Mouse (Mus musculus) left cerebral cortex, postnatal 4 days (tissue): ENCODE results near the gene Syt16. TPM values are rescaled to one million over a fixed set of nuclear protein-coding genes. Genes with fewer than 3 reads are reported as not detected.

Source experiments
- DNase-seq: peaks from one replicate; pipeline ENCODE4 v3.0.0-alpha.2; 2022
- intact Hi-C: fragments of 180-260 bp; cut with DNase I; formaldehyde crosslinking; loops from one replicate; pipeline ENCODE4 v1.15.1; 2025
- total RNA-seq, 2 experiments: library from RNA; stranded (reverse); gene quantifications; 2 replicates each; pipeline ENCODE4 v1.2.3; 2021

Syt16 gene
- total RNA-seq, 2 experiments from 2014 or later: 107 TPM

- intact Hi-C loops: no loop called here
- DNase-seq: peak; percentile 47
Observed at GRCm38 (mm10) chr12:74009448-74009911, 12.0 kb downstream of the Syt16 start.

GRCm38 (mm10) chr12:74013739-74014138 lies 16.3 kb downstream of the Syt16 start:
- DNase-seq: peak; percentile 77
- intact Hi-C loops: loop anchor here (5.0 kb wide), 1 partner anchor 306 kb away; no protein-coding TSS in a partner anchor

GRCm38 (mm10) chr12:74014739-74015270 lies 17.3 kb downstream of the Syt16 start:
- DNase-seq: peak; percentile 28
- intact Hi-C loops: loop anchor here (5.0 kb wide), 1 partner anchor 308 kb away; no protein-coding TSS in a partner anchor

- intact Hi-C loops: no loop called here
- DNase-seq: no peak
Observed at GRCm38 (mm10) chr12:74015491-74015890, 18.0 kb downstream of the Syt16 start.

GRCm38 (mm10) chr12:74023260-74023659 lies 25.8 kb downstream of the Syt16 start:
- no peak for DNase-seq
- intact Hi-C loops: no loop called here

- intact Hi-C loops: no loop called here
- no peak for DNase-seq
Observed at GRCm38 (mm10) chr12:74024912-74025311, 27.5 kb downstream of the Syt16 start.

- no peak for DNase-seq
- intact Hi-C loops: no loop called here
Observed at GRCm38 (mm10) chr12:74043225-74043624, 45.8 kb downstream of the Syt16 start.

GRCm38 (mm10) chr12:74043755-74044154 lies 46.3 kb downstream of the Syt16 start:
- intact Hi-C loops: no loop called here
- DNase-seq: no peak

GRCm38 (mm10) chr12:74044241-74044640 lies 46.8 kb downstream of the Syt16 start:
- DNase-seq: no peak
- intact Hi-C loops: no loop called here

- intact Hi-C loops: loop anchor here (5.0 kb wide), 1 partner anchor 227 kb away; no protein-coding TSS in a partner anchor
- peak; percentile 90 for DNase-seq
Observed at GRCm38 (mm10) chr12:74055336-74055931, 58.0 kb downstream of the Syt16 start.

GRCm38 (mm10) chr12:74056162-74056561 lies 58.7 kb downstream of the Syt16 start:
- intact Hi-C loops: loop anchor here (5.0 kb wide), 1 partner anchor 226 kb away; no protein-coding TSS in a partner anchor
- DNase-seq: peak; percentile 65

GRCm38 (mm10) chr12:74062547-74062946 lies 65.1 kb downstream of the Syt16 start:
- no peak for DNase-seq
- intact Hi-C loops: no loop called here

GRCm38 (mm10) chr12:74068912-74069311 lies 71.5 kb downstream of the Syt16 start:
- no peak for DNase-seq
- intact Hi-C loops: no loop called here

- intact Hi-C loops: no loop called here
- DNase-seq: no peak
Observed at GRCm38 (mm10) chr12:74075590-74075989, 78.1 kb downstream of the Syt16 start.

- intact Hi-C loops: no loop called here
- no peak for DNase-seq
Observed at GRCm38 (mm10) chr12:74076091-74076490, 78.6 kb downstream of the Syt16 start.

- DNase-seq: no peak
- intact Hi-C loops: no loop called here
Observed at GRCm38 (mm10) chr12:74081122-74081521, 83.7 kb downstream of the Syt16 start.

GRCm38 (mm10) chr12:74084389-74084788 lies 86.9 kb downstream of the Syt16 start:
- no peak for DNase-seq
- intact Hi-C loops: no loop called here

- intact Hi-C loops: no loop called here
- DNase-seq: no peak
Observed at GRCm38 (mm10) chr12:74087086-74087485, 89.6 kb downstream of the Syt16 start.

- intact Hi-C loops: no loop called here
- DNase-seq: no peak
Observed at GRCm38 (mm10) chr12:74089342-74090131, 92.1 kb downstream of the Syt16 start.

GRCm38 (mm10) chr12:74092546-74092945 lies 95.1 kb downstream of the Syt16 start:
- intact Hi-C loops: no loop called here
- DNase-seq: no peak

- intact Hi-C loops: no loop called here
Observed at GRCm38 (mm10) chr12:74093110-74093509, 95.6 kb downstream of the Syt16 start.

GRCm38 (mm10) chr12:74094701-74095100 lies 97.2 kb downstream of the Syt16 start:
- intact Hi-C loops: no loop called here
- DNase-seq: no peak

More at GRCm38 (mm10) chr12:74093110-74093509, 95.6 kb downstream of the Syt16 start:
- no peak for DNase-seq
